Mouse (Mus musculus): ENCODE results near the gene Trmt112. TPM values are rescaled to one million over a fixed set of nuclear protein-coding genes. Genes with fewer than 3 reads are reported as not detected.

Trmt112 gene
- polyA plus RNA-seq, 1 experiment from 2014 or later, result 115 TPM

GRCm38 (mm10) chr19:6954046-6954445 is 44.5 kb downstream of the Trmt112 start:
- Histone ChIP-seq H3K4me1 (ENCODE audit: control insufficient read depth, insufficient read depth, low read length) (peaks cover 20% of the 10 kb centered on the region), H3K4me2 (ENCODE audit: low read length) (no peak overlapping the region), H3K4me3 (replicated peaks; ENCODE audit: low read depth, low read length) (no peak overlapping the region), H3K9ac (replicated peaks; ENCODE audit: low read length) (no peak overlapping the region), H3K27me3 (ENCODE audit: control insufficient read depth, insufficient read depth, low read length) (no peaks in the 10 kb centered on the region), H3K36me3 (ENCODE audit: control insufficient read depth, insufficient read depth, low read length) (0 out of 2 replicates have a peak, but pooled peaks cover 4% of the 10 kb centered on the region), H3K9me3 (ENCODE audit: control insufficient read depth, low read length) (no peaks in the 10 kb centered on the region), H3K27ac (replicated peaks; ENCODE audit: low read depth, low read length) (no peak overlapping the region)
- no peak for ATAC-seq (ENCODE audit: low FRiP score, low TSS enrichment)
- WGBS, result 60% methylated on average over 9 of the region's 9 CpGs
- DNase-seq, result no peak

- no peak overlapping the region for H3K4me2 ChIP-seq (ENCODE audit: low read length)
- no peak for DNase-seq
- no peak overlapping the region for H3K4me3 ChIP-seq (replicated peaks; ENCODE audit: low read depth, low read length)
- no peak for ATAC-seq (ENCODE audit: low FRiP score, low TSS enrichment)
- H3K27me3 ChIP-seq (ENCODE audit: control insufficient read depth, insufficient read depth, low read length), result no peaks in the 10 kb centered on the region
- no peak overlapping the region for H3K27ac ChIP-seq (replicated peaks; ENCODE audit: low read depth, low read length)
- H3K9ac ChIP-seq (replicated peaks; ENCODE audit: low read length), result no peak overlapping the region
- H3K9me3 ChIP-seq (ENCODE audit: control insufficient read depth, low read length), result no peaks in the 10 kb centered on the region
- H3K36me3 ChIP-seq (ENCODE audit: control insufficient read depth, insufficient read depth, low read length), result 0 out of 2 replicates have a peak, but pooled peaks cover 4% of the 10 kb centered on the region
- H3K4me1 ChIP-seq (ENCODE audit: control insufficient read depth, insufficient read depth, low read length), result peaks cover 13% of the 10 kb centered on the region
- 88% methylated on average over 7 of the region's 7 CpGs for WGBS
These were observed 45.9 kb downstream of the Trmt112 start for GRCm38 (mm10) chr19:6955424-6955823.

- H3K36me3 ChIP-seq (ENCODE audit: control insufficient read depth, insufficient read depth, low read length), result 0 out of 2 replicates have a peak, but pooled peaks cover 4% of the 10 kb centered on the region
- H3K4me2 ChIP-seq (ENCODE audit: low read length), result no peak overlapping the region
- no peaks in the 10 kb centered on the region for H3K9me3 ChIP-seq (ENCODE audit: control insufficient read depth, low read length)
- DNase-seq (no peak), ATAC-seq (ENCODE audit: low FRiP score, low TSS enrichment) (no peak)
- H3K9ac ChIP-seq (replicated peaks; ENCODE audit: low read length), result no peak overlapping the region
- H3K27ac ChIP-seq (replicated peaks; ENCODE audit: low read depth, low read length), result no peak overlapping the region
- no peaks in the 10 kb centered on the region for H3K27me3 ChIP-seq (ENCODE audit: control insufficient read depth, insufficient read depth, low read length)
- 79% methylated on average over 10 of the region's 10 CpGs for WGBS
- no peak overlapping the region for H3K4me3 ChIP-seq (replicated peaks; ENCODE audit: low read depth, low read length)
- peaks cover 13% of the 10 kb centered on the region for H3K4me1 ChIP-seq (ENCODE audit: control insufficient read depth, insufficient read depth, low read length)
These were observed 47.0 kb downstream of the Trmt112 start for GRCm38 (mm10) chr19:6956461-6956860.

Small RNA genes within 50 kb of the gene (microRNA-seq; reads per million reads assigned to microRNA genes)
- 2.5 reads per million, percentile 17 among the genes with 10 or more reads in this experiment for gene Mir6990

Other genes starting within 250 kb of the Trmt112 start
- gene Rps6ka4, start 69.1 kb upstream of the Trmt112 start, polyA plus RNA-seq (2014; fragmentation: Nextera tagmentation; extraction: Ambion mirVana), result 6.0 and 6.8 TPM in 2 replicates
- 0.23 and 0.49 TPM in 2 replicates for gene Ccdc88b, start 51.5 kb upstream of the Trmt112 start, polyA plus RNA-seq (2014; fragmentation: Nextera tagmentation; extraction: Ambion mirVana)
- gene Prdx5, start 408 bp downstream of the Trmt112 start, polyA plus RNA-seq (2014; fragmentation: Nextera tagmentation; extraction: Ambion mirVana), result 215 and 328 TPM in 2 replicates
- 6.9 and 13.6 TPM in 2 replicates for gene Esrra, start 12.1 kb downstream of the Trmt112 start, polyA plus RNA-seq (2014; fragmentation: Nextera tagmentation; extraction: Ambion mirVana)
- gene Catsperz, start 15.7 kb downstream of the Trmt112 start, polyA plus RNA-seq (2014; fragmentation: Nextera tagmentation; extraction: Ambion mirVana), result 0.53 and 0.78 TPM in 2 replicates
- gene Kcnk4, start 24.8 kb downstream of the Trmt112 start, polyA plus RNA-seq (2014; fragmentation: Nextera tagmentation; extraction: Ambion mirVana), result 1.9 and 3.4 TPM in 2 replicates
- gene Bad, start 32.2 kb downstream of the Trmt112 start, polyA plus RNA-seq (2014; fragmentation: Nextera tagmentation; extraction: Ambion mirVana), result 77.1 and 79.3 TPM in 2 replicates
- 56.0 and 60.4 TPM in 2 replicates for gene Gpr137, start 32.8 kb downstream of the Trmt112 start, polyA plus RNA-seq (2014; fragmentation: Nextera tagmentation; extraction: Ambion mirVana)
- gene Ppp1r14b, start 65.3 kb downstream of the Trmt112 start, polyA plus RNA-seq (2014; fragmentation: Nextera tagmentation; extraction: Ambion mirVana), result 198 and 257 TPM in 2 replicates
- gene Plcb3, start 66.8 kb downstream of the Trmt112 start, polyA plus RNA-seq (2014; fragmentation: Nextera tagmentation; extraction: Ambion mirVana), result 6.3 and 8.8 TPM in 2 replicates
- gene Fkbp2, start 70.8 kb downstream of the Trmt112 start, polyA plus RNA-seq (2014; fragmentation: Nextera tagmentation; extraction: Ambion mirVana), result 73.8 and 86.9 TPM in 2 replicates
- 33.1 and 47.3 TPM in 2 replicates for gene Vegfb, start 78.0 kb downstream of the Trmt112 start, polyA plus RNA-seq (2014; fragmentation: Nextera tagmentation; extraction: Ambion mirVana)
- 23.1 and 26.7 TPM in 2 replicates for gene Dnajc4, start 82.9 kb downstream of the Trmt112 start, polyA plus RNA-seq (2014; fragmentation: Nextera tagmentation; extraction: Ambion mirVana)
- 19.4 and 20.2 TPM in 2 replicates for gene Nudt22, start 86.4 kb downstream of the Trmt112 start, polyA plus RNA-seq (2014; fragmentation: Nextera tagmentation; extraction: Ambion mirVana)
- 18.6 and 20.0 TPM in 2 replicates for gene Trpt1, start 86.4 kb downstream of the Trmt112 start, polyA plus RNA-seq (2014; fragmentation: Nextera tagmentation; extraction: Ambion mirVana)
- gene Fermt3, start 109.8 kb downstream of the Trmt112 start, polyA plus RNA-seq (2014; fragmentation: Nextera tagmentation; extraction: Ambion mirVana), result 1.7 and 3.0 TPM in 2 replicates
- gene Stip1, start 130.3 kb downstream of the Trmt112 start, polyA plus RNA-seq (2014; fragmentation: Nextera tagmentation; extraction: Ambion mirVana), result 180 and 217 TPM in 2 replicates
- 3.4 and 3.9 TPM in 2 replicates for gene Macrod1, start 147.1 kb downstream of the Trmt112 start, polyA plus RNA-seq (2014; fragmentation: Nextera tagmentation; extraction: Ambion mirVana)
- gene Flrt1, start 196.0 kb downstream of the Trmt112 start, polyA plus RNA-seq (2014; fragmentation: Nextera tagmentation; extraction: Ambion mirVana), result 7.0 and 10.2 TPM in 2 replicates